Mouse (Mus musculus) right cerebral cortex, postnatal 25 days (tissue): Measurements from ENCODE around the gene Pkd1l2.

Experiments
- DNase-seq: peaks from one replicate; pipeline ENCODE4 v3.0.0; 2022

Gene Pkd1l2

DNA sequence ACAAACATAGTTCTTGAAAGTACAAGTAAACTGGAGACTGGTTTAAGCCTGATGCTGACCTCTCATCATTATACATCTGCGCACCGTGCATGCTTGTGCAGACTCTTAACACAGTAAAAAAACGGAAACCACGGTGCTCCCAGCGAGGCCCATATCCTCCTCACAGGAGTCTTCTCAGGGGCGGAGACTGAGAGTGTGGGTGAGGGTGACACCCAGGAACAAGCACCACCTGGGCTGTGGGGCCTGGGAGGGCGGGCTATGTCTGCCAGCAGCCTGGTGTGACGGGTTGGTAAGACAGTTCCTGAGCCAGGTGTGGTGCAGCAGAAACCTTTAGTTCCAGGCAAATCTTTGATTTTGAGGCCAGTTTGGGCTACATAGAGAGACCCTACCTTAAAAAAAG, 129.8 kb downstream of the Pkd1l2 start:
- no peak for DNase-seq

DNA sequence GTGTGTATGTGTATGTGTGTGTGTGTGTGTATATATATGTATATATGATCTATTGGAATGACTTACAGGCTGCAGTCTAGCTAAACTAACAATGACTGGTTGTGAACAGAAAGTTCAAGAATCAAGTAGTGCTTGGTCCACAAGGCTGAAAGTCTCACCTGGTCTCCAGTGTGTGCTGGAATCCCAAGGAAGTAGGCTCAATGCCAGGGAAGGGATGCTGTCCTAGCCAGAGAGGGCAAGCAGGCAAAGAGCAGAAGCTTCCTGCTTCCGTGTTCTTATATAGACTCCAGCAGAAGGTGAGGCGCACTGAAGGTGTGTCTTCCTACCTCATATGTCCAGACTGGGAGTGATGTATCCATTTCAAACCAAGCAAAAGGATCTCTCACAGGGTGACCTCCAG, 130.5 kb downstream of the Pkd1l2 start:
- DNase-seq, result no peak

DNA sequence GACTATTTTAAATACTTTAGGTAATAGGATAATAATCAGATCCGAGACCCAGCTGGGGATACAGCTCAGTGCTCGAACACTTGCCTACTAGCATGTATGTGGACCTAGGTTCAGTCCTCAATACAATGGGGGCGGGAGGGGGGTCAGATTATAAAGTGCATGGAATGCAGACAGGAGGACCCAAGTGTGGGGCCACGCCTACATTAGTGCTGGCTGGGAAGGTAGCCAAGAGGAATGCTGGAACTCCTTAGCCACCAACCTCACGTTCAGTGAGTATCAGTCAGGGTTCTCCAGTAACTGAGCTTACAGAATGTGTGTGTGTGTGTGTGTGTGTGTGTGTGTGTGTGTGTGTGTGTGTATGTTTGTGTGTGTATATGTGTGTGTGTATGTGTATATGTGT, 130.9 kb downstream of the Pkd1l2 start:
- no peak for DNase-seq

DNA sequence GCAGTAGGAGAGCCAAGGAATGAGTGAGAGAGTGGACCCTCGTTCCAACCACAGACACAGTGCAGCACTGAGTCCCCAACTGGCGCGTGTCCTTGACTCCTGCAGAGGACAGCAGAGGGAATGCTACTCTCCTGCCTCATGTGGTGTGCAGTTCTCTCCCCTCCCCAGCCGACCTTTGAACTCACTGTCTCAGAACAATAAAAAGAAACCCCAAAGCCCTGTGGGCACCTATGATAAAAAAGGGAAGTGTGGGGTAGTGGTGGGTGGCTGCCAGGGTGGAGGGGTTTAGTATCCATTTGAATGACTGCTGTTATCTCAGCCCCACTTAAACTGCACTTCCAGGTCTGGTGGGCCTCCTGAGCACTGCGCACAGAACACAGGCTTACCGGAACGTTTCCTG, 134.7 kb downstream of the Pkd1l2 start:
- DNase-seq, result no peak

DNA sequence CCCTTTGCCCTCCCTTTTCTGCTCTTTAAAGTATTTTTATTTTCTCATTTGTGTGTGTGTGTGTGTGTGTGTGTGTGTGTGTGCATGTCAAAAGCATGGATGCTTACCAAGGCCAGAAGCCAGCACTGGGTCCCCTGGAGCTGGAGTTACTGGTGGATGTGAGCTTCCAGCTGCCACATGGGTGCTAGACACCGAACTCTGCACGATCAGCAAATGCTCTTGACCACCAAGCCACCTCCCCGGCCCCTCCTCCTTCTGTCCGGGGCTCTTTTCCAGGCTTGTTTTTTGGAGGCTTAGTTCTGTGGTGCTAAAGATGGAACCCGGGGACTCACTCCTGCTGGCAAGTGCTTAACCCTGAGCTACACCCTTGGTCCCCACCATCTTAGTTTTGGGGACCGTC, 135.4 kb downstream of the Pkd1l2 start:
- DNase-seq, result no peak

DNA sequence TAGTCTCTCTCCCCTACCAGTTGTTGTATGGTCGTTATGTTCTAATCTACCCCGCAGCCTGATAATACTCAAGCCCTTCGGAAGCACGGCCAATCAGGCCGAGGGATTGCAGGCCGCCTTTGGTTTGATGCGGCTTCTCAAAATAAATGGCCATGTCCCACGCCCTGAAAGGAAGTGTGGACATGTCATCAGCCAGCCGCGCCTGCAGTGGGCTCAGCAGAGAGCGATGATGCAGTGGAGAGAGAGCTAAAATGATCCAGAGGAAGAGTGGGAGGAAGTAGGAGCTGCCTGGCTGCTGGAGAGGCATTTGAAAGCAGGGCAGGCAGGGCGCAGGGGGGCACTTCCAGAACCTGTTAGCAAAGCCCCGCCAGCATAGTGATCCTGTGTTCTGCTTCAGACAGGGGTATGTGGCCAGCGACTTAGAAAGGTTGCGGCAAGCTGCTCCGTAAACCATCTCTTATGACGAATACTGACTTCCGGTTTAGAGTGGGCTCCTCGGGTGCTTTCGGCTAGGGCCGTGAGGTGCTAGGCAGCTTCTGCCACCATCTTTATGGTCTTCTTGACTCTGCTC, 135.9 kb downstream of the Pkd1l2 start:
- DNase-seq, result peak; percentile 69
